Mouse (Mus musculus): Measurements from ENCODE around the gene P2rx6.
"Not testable (repeated sequence)": the region's sequence is repeated elsewhere in the genome, so short reads cannot be mapped to it uniquely, and the experiment has no call there.

P2rx6 gene

GRCm38 (mm10) chr16:17561751-17562208 lies at the start of gene P2rx6:
Gene P2rx6 (plus strand): TSS chr16:17561885.
- DNase-seq (ENCODE audit: low spot score), result peak; percentile 40

DNA sequence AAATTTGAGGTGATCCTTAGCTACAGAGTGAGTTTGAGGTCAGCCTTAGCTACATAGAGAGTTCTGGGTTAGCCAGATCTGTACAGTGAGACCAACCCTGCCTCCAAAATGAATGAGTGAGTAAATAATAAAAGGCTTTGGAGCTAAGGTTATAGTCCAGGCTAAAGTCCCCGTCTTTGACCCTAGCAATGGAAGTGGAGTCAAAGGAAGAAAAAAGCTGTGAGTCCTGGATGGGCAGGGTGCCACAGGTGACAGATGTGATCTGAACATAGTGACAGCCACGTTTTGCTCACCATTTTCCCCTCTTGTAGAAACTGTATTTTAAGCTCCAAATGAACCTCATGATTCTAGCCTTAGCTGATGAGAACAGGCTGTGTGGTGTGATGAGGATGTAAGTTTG lies 42.8 kb upstream of the P2rx6 start:
- DNase-seq (ENCODE audit: low spot score), result no peak

DNA sequence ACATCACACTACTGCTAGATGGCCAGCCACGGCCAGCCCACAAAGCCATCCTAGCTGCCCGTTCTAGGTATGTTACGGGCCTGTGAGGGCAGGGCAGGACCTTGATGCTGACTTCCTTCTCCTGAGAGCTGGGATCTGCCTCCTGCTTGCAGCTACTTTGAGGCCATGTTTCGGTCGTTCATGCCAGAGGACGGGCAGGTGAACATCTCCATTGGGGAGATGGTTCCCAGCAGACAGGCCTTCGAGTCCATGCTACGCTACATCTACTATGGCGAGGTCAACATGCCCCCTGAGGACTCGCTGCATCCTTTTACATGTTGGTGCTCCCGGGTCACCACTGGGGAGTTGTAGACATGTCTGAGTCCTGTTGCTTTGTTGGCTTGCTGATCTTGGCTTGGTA lies 37.5 kb upstream of the P2rx6 start:
- no peak for DNase-seq (ENCODE audit: low spot score)

DNA sequence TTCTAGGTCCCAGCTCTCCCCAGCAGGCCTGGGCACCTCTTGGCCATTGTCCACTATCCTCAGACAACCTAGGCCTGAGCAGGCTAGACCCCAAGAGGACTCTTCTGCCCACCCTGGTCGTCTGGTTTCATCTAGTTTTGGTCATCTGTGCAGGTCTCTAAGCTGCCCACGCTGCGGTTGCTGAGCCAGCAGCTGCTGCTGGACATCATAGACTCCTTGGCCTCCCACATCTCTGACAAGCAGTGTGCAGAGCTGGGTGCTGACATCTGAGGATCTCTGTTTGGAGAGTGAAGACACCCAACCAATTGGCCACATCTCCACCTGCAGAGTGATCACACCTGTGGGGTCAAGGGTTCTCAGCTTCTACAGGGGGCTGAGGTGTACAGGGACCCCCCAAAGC lies 36.2 kb upstream of the P2rx6 start:
- DNase-seq (ENCODE audit: low spot score), result no peak

- no peak for DNase-seq (ENCODE audit: low spot score)
Measured at GRCm38 (mm10) chr16:17526223-17526622, 35.5 kb upstream of the P2rx6 start.

DNA sequence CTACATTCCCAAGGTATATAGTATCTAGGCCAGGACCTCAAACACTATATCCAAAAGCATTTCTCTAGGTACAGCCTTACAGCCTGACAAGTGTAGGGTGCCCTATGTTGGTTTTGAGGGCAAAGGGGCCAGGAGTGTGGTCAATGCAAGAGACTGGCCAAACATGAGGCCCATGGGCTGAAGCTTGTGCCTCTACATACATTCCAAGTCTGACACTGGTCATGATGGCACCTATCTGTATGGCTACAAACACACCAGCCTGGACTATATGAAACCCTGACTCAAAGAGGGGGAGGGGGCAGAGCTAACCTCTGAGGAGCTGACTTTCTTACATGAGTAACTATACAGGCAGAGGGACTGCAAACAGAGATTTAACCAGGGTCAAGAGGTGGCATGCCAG lies 34.1 kb upstream of the P2rx6 start:
- no peak for DNase-seq (ENCODE audit: low spot score)

GRCm38 (mm10) chr16:17528276-17528675 lies 33.4 kb upstream of the P2rx6 start:
- DNase-seq (ENCODE audit: low spot score), result no peak

DNA sequence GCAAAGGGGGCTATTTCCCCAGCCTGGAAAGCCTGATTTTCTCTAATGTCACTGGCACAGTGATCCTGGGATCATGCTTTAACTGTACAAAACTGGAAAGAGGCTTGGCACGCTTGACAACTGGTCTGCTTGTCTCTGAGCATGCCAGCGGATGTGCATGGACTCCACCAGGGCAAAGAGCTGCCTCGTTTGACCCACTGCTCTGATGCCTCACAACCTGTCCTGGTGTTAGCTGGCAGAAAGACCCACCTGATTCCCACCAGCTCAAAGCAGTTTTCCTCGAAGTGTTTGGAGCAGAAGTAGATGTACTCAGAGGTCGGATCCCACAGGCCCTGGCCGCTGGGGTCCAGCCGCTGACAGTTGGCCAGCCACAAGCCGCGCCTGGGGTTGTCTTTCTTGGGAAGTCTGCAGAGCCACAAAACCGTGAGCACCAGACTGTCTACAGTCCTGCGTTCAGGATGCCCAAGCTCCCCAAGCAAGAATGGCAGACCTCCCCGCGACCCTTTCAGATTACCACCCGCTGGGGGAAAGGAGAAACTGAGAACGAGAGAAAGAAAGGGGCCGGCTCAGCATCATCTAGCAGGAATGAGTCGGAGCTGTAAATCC lies 31.6 kb upstream of the P2rx6 start:
- DNase-seq (ENCODE audit: low spot score), result no peak

GRCm38 (mm10) chr16:17530640-17531288 lies 30.9 kb upstream of the P2rx6 start, which contains the start of gene Thap7:
Gene Thap7 (minus strand): TSS chr16:17531136.
- peak; percentile 97 for DNase-seq (ENCODE audit: low spot score)

GRCm38 (mm10) chr16:17532271-17532670 lies 29.4 kb upstream of the P2rx6 start:
- no peak for DNase-seq (ENCODE audit: low spot score)

DNA sequence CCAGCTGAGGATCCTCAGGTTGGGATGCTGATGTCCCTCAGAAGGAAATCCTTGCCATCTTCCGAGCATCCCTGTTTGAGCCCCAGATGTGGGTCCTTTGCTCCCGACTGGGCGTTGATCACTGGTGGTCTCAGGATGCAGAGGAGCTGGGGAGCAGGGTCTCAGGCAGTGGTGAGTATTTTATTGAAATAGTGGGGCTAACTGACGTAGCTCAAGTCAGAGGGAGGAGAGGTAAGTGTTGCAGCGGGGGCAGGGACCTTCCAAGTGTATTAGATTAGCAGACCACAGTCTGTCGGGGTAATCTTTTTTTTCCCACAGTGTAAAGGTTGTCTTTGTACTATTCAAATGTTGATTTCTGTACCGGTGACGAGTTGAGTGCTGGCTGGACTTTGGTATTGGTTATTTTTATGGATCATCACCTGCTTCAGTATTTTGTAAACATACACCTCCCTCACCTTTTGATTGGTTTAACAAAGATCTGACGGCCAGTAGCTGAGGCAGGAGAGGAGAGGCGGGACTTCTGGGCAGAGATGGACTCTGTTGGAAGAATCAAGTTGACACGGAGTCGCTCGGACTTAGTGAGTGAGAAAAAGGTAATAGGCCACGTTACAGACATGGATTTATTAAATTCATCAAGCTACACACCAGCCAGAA lies 28.9 kb upstream of the P2rx6 start:
- DNase-seq (ENCODE audit: low spot score), result no peak

DNA sequence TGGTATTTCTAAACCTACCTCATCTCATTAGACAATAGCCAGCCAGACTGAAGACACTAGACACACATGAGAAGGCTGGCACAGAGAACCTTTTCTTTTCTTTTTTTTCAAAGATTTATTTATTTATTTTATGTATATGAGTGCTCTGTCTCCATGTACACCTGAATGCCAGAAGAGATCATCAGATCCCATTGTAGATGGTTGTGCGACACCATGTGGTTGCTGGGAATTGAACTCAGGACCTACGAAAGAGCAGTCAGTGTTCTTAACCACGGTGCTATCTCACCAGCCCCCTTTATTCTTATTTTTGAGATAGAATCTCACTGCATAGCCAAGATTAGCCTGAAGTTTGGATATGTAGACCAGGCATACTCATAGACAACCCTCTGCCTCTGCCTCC lies 25.1 kb upstream of the P2rx6 start:
- DNase-seq (ENCODE audit: low spot score), result no peak

DNA sequence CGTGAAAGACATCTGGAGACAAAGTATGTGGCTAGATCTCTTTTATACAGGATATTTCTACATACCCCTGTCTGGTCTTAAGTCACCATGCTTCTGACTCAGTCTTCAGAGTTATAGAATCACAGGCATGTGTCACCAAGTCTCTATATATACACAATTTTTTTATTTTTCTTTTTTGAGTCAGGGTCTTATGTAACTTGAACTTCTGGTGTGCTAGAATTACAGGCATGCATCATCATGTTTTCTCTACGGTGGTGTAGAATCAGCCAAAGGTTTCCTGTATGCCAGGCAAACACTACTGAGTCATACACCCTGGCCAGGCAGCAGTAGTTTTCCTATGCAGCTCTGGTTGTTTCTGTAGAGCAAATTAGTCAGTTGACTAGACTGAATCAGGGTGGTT lies 19.1 kb upstream of the P2rx6 start:
- DNase-seq (ENCODE audit: low spot score), result no peak

GRCm38 (mm10) chr16:17552837-17553236 lies 8.8 kb upstream of the P2rx6 start:
- DNase-seq (ENCODE audit: low spot score), result no peak

- DNase-seq (ENCODE audit: low spot score), result peak; percentile 91
Measured at GRCm38 (mm10) chr16:17553910-17554685, 7.6 kb upstream of the P2rx6 start.

GRCm38 (mm10) chr16:17554702-17555101 lies 7.0 kb upstream of the P2rx6 start:
- DNase-seq (ENCODE audit: low spot score), result not testable (repeated sequence)

GRCm38 (mm10) chr16:17556180-17556579 lies 5.5 kb upstream of the P2rx6 start:
- no peak for DNase-seq (ENCODE audit: low spot score)

GRCm38 (mm10) chr16:17556907-17557306 lies 4.8 kb upstream of the P2rx6 start:
- no peak for DNase-seq (ENCODE audit: low spot score)

DNA sequence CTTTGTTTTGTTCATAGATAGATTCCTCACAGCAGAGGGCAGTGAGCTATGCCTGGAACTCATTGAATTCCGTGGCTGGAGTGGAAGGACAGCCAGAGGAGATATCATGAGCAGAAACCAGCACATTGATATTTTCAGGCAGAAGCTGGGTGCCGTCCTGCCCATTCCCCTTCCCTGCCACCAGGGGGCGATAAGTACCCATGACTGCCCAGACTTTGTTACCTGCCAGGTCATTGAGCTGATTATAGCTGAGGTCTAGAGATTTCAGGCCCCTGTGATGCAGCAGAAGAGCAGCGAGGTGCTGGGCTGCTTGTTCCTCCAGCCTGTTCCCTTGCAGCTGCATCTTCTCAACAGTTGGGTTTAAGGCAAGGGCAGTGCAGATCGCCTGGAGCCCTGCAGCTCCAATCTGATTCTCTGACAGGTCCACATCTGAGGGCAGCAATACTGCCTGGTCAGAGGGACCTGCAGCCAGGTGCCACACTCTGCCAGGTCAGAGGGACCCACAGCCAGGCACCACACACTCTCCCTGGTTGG lies 3.7 kb upstream of the P2rx6 start:
- peak; percentile 64 for DNase-seq (ENCODE audit: low spot score)

GRCm38 (mm10) chr16:17558811-17559210 lies 2.9 kb upstream of the P2rx6 start:
- DNase-seq (ENCODE audit: low spot score), result peak; percentile 14

DNA sequence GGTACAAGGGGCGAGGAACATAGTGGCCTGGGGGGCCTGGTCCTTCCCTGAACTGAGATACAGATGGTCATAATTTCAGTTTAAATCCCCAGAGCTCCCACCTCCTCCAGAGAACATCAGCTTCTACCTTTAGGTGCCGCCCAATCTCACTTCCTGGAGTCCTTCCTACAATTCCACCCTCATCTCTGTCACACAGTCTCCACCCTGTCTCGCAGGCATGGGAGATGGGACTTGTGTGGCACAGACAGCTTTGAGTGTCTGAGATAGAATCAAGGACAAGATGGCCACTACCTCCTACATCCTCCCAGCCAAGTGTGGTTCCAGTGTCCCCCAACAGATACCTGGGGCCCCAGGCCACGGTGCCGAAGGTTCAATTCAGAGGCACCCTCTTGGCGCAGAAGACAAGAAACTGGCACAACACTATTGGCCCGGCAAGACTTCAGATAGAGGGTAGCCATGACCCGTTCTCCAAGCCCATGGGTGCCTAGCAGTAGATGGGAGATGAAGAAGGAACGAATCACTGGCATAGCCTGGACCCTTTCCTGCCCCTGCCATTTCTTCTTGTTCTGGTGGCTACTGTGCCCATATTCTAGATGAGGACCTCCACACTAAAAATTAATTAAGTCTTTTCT lies 2.2 kb upstream of the P2rx6 start:
- no peak for DNase-seq (ENCODE audit: low spot score)

Data from lung, postnatal 25 days (tissue).